Mouse (Mus musculus): Measurements from ENCODE around the gene Hhatl. TPM values are rescaled to one million over a fixed set of nuclear protein-coding genes. Genes with fewer than 3 reads are reported as not detected.
A peak's percentile ranks its signal among the peaks of the same experiment; 100 is the strongest.

The Hhatl gene
- total RNA-seq, 2 experiments from 2014 or later: 7.5 to 8.3 TPM

DNA sequence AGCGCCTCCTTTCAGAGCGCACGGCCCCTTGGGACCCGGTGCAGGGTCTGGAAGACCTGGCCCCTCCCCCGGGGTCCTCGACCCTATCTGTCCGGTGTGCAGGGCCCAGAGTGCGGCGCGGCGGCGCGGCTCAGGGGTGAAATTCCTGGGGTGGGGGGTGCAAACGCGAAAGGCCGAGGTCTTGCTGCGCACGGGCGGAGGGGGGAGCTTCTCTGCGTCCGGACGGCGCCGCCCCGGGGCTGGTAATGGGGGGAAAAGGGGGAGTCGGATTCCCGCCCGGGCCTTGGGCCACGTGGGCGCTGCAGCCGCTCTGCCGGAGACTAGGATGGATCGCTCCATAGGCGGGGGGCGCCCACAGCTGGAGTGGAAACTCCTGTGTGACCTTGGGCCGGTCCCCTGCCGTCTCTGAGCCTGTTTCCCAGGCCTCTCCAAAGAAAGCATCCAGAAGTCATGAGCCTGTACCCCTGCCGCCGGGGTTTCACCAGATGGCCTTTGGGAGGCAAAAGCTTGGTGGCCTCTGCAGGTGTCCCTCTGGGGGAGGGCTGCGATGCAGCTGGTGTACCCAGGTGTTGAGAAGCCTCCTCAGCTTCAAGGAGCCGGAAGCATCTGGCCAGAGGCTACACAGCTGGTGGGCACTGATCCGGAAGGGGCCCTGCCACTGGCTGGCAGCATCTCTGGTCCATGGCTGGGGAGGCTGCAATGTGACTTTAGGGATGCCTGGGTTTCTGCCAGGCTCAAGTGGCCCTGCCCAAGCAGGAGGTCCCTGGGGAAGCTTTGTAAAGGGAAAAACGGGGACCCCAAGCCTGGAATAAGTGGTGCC, 31.8 kb downstream of the Hhatl start:
- DNase-seq (ENCODE audit: low spot score in 2 of 2): peak in 1 of 2 experiments; percentile 51

DNA sequence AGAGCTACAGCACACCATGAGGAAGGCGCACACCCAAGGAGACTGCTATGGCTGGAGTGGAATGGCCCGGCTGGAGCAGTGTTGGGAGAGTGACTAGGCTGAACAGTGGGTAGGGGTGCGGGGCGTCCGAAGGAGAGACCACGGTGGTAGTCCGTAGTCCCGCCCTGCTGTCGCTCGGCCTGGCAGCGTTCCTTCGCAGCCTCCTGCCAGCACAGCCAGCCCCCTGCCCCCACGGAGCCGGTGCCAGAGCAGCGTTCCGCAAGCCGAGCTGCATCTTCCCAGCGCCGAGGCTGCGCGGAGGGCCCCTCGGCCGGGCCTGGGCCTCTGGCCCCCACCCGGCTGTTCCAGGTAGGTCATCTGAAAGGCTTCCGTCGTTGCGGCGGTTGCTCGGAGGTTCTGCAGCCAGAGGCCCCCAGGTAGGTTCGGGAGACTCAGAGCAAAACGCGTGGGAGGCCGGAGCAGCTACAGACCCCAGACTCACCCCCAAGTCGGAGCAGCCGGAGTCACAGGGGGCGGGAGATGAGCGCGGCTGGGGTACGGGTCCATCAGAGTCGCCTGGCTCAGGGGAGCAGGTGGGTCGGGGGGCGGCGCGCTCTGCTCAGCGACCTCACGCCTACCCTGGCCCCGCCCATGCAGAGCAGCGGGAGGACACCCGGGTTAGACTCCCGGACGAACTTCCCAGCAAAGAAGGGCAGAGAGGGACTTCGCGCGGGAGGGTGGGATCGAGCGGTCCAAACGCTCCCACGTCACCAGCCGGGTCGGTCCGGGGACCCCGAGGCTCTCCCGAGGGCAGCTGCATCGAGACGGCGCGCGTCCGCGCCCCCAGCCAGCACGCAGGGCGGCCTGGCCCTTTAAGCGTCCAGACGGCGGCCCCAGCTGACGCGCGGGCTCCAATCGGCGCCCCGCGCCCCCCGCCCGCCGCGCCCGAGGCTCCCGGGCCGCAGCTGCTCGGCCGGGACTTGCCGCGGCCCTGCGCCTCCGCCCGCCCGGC, 32.9 kb downstream of the Hhatl start, which contains the start of gene Zfp651:
Gene Zfp651, plus strand, starts transcription at position 240 of the 991 bp plus-strand sequence.
- DNase-seq (ENCODE audit: low spot score in 2 of 2): peak; percentile 76 to 80

DNA sequence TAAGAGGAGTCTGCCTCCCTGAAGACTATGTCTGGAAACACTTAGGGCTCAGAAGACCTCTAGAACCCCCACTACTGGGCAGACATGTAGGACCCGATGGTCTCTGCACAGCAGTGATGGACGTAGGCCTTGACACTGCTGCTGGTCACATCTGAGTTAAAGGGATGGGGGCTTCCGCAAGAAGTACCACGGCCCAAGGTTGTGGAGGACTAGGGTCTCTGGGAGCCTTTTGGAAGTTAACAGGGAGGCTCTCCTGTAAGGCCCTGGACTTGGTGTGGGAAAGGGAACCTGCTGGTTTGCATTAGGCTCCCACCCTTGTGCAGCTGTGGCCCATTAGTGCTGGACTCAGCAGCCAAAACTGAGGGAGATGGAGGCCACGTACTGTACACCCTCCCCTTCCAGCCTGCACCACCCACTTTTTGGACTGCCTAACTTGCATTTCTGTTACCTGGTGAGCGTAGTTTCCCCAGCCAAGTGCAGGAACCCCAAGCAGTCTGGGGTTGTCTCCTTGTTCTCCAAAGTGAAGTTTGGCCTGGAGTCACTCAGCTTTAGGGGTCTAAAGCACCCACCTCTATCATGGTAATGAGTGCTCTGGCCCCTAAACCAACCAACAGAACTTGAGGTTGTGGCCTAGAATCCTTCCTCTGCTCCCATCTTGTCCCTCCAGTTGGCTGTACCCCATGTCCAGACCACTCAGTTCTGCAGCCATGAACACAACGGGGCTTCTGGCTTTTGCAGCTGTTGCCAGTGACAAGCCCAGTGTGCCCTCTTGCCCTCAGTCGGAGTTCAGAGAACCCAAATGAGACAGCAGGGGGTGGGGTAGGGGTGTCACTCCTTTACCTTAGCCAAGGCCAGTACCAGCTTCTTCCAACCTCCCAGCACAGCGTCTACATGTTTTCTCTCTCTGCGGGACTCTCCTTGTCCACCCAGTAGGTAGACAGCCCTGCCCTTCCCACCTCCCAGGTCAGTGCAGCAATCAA, 34.2 kb downstream of the Hhatl start:
- no peak for DNase-seq (ENCODE audit: low spot score in 2 of 2)

DNA sequence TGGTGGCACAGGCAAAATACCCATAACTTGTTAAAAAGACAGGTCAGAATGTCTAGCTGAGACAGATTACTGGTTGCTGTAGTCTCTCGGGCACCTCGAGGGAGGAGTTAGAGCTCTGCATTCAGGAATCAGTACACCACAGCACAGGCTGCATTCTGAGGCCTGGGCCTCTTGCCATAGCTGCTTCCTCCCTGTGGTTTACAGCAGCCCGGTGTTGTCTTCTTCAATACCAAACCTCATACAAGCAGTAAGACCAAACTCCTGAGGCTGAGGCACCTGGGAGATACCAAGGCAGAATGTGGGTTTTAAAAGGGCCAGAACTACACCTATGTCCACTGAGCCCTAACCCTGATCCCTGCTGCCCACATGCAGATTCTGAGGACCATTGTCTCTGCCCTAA, 34.9 kb downstream of the Hhatl start:
- no peak for DNase-seq (ENCODE audit: low spot score in 2 of 2)

DNA sequence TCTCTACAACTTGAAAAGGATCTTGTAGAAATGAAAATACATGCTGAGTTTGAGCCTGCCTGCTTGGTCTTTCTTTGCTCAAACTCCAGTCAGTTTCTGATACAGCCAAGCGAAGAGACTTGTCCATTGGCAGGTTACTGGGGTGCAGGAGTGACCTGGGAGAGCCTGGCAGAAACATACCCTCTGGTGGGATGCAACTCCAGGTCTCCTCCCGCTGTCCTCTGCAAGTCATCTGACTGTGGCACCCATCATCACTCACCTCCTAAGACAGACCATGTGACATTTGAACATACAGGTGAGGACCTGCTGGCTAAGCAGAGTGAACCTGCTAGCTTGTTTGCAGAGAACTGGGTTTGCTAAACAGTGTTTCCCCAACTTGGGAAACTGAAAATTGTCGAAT, 35.5 kb downstream of the Hhatl start:
- DNase-seq (ENCODE audit: low spot score in 2 of 2): no peak

DNA sequence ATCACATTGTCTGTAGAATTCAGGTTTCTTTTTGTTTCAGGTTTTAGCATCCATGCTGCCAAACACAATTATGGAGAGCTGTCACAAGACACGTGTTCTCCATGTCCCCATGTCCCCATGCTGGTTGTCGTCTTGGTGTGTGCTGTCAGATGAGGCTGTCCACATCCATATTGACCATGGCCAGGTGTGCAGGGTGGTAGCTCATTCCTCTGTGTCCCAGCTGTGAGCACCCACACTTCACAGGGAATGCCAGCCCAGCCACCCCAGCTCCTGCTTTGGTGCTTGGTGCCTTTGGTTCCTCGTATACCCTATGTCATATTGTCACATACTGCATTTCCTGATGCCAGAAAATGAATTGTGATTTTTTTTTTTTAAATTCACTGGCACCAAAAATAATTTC, 37.7 kb downstream of the Hhatl start:
- no peak for DNase-seq (ENCODE audit: low spot score in 2 of 2)

DNA sequence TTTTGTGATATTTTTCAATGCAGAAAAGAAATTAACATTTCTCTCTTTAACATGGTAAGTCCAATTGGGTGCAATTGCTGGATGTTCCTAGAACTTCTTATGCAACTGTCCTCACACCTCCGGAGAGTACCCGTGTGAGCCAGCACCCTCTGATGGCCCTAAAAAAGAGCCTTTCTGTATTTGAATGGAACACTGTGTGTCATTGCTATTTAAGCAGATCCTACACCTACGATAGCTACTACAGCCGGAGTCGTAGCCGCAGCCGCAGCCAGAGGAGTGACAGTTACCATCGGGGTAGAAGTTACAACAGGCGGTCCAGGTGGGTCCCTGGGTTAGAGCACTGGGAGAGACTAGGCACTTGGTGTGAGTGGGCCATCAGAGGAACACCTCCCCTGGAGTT, 39.5 kb downstream of the Hhatl start:
- DNase-seq (ENCODE audit: low spot score in 2 of 2): no peak

DNA sequence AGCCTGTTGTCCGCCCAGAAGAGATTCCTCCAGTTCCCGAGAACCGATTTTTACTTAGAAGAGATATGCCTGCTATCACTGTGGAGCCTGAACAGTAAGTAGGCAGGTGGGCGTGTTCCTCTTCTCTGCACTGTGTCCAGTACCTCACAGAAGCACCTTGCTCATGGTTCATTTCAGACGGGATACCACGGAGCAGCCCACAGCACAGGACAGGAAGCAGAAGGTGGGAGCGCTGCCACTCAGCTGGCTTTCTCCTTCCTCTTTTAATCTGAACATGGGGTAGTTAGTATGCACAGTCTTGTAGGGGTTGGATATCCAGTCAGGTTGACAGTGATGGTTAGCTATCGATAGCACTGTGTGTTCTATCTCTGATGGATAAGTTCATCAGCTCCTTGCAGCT, 48.3 kb downstream of the Hhatl start:
- DNase-seq (ENCODE audit: low spot score in 2 of 2): no peak

DNA sequence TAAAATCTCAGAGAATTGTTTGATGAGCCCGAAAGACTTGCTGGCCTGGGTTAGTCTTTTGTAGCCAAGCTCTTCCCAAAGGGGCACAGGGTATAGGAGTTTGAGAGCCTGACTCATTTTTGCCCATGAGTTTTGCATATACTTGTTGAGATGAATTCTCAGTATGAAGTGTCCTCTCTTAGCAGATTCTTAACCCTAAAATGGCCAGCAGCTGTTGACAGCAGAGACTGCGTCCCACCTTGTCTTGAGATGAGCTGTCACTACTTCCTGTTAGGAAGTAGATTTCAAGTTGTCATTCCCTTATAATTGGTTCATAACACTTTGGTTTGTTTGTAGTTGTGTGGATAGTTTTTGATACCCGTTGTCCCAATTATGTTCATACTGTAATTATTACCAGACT, 51.1 kb downstream of the Hhatl start:
- DNase-seq (ENCODE audit: low spot score in 2 of 2): no peak

DNA sequence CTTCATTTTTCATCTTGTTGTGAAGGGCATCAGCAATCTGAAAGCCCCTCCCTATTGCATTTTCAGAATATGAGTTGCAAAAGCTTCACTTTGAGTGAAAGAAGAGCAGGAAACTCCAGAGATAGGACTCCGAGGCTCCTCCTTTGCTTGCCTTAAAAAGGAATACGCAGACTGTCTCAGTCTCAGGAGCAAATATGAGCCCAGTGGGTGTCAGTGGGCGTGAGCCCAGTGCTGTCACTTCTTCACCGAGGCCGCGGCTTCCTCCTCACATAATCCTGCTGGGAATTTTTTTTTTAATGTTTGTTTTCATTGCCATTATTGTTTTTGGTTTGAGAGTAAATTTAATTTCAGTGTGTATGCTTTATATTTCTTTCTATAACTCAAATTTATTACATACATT, 51.8 kb downstream of the Hhatl start:
- DNase-seq (ENCODE audit: low spot score in 2 of 2): no peak

Other genes with a start within 250 kb of the Hhatl start
- 1 to 10 TPM in 1 of 2 experiments, under 1 TPM in 1; 0.69 to 1.3 TPM for gene Lyzl4, start 150.4 kb downstream of the Hhatl start, total RNA-seq (2021)
- gene Vipr1, start 149.8 kb downstream of the Hhatl start, total RNA-seq (2021): 10 to 100 TPM; 10.6 TPM
- 10 to 100 TPM; 26.4 to 28.7 TPM for gene Sec22c, start 87.0 kb downstream of the Hhatl start, total RNA-seq (2021)
- gene Ss18l2, start 82.2 kb downstream of the Hhatl start, total RNA-seq (2021): 10 to 100 TPM; 83.1 to 92.6 TPM
- 100 to 1,000 TPM; 105 to 121 TPM for gene Nktr, start 73.3 kb downstream of the Hhatl start, total RNA-seq (2021)
- 100 to 1,000 TPM; 105 to 107 TPM for gene Zfp651, start 33.2 kb downstream of the Hhatl start, total RNA-seq (2021)
- 1 to 10 TPM; 3.2 to 4.3 TPM for gene Klhl40, start 14.9 kb downstream of the Hhatl start, total RNA-seq (2021)
- gene Ccdc13, start 47.0 kb upstream of the Hhatl start, total RNA-seq (2021): 1 to 10 TPM; 8.3 to 9.4 TPM
- 100 to 1,000 TPM in 1 of 2 experiments, 10 to 100 TPM in 1; 96.5 to 101 TPM for gene Higd1a, start 65.9 kb upstream of the Hhatl start, total RNA-seq (2021)
- gene Ackr2, start 105.8 kb upstream of the Hhatl start, total RNA-seq (2021): 1 to 10 TPM; 2.6 to 4.2 TPM
- gene Cyp8b1, start 123.8 kb upstream of the Hhatl start, total RNA-seq (2021): not detected
- 1 to 10 TPM; 3.5 to 4.7 TPM for gene Fam198a, start 158.5 kb upstream of the Hhatl start, total RNA-seq (2021)
- 10 to 100 TPM; 39.0 to 39.2 TPM for gene Pomgnt2, start 204.6 kb upstream of the Hhatl start, total RNA-seq (2021)